Mouse (Mus musculus) ovary, adult 18-20 months (tissue): ENCODE results near the gene Cyp2d26.
"Not testable (repeated sequence)": the region's sequence is repeated elsewhere in the genome, so short reads cannot be mapped to it uniquely, and the experiment has no call there.

Experiments used
- DNase-seq: peaks from one replicate; pipeline ENCODE4 v3.0.0; 2022; ENCODE audit warnings: low spot score, mixed read lengths

The Cyp2d26 gene

DNA sequence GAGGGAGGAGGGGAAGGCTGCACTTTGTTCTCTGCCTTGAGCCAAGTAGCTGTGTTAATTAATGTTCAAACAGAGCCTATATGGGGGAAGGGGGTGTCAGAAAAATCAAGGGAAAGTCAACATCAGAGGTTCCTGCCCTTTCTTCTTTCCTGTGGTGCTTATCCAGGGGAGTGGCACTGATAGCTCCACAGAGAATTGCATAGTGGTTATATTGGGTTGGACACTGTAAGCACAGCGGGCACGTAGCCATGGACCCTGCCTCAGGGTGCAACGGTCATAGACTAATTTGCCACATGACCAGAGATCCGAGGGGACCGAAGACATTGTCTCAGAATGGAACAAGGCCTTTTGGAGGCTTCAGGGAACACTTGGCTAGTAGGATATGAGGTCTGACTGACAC is at the start of gene Cyp2d26:
TSS of gene Cyp2d26 (minus strand) at position 18 of the 400 bp plus-strand sequence.
- no peak for DNase-seq

DNA sequence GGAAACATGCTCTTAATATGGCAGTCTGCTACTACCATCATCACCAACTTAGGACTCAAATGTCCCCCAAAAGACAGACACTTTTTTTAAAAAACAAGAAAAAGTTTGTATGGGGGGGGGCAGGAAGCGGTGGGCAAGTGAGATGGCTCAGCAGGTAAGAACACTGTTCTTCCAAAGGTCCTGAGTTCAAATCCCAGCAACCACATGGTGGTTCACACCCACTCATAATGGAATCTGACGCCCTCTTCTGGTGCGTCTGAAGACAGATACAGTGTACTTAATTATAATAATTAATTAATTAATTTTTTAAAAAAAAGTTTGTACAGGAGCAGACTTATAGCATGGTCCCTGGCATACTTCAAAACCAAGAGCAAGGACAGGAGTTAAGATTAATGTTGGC is 45.1 kb upstream of the Cyp2d26 start:
- no peak for DNase-seq

DNA sequence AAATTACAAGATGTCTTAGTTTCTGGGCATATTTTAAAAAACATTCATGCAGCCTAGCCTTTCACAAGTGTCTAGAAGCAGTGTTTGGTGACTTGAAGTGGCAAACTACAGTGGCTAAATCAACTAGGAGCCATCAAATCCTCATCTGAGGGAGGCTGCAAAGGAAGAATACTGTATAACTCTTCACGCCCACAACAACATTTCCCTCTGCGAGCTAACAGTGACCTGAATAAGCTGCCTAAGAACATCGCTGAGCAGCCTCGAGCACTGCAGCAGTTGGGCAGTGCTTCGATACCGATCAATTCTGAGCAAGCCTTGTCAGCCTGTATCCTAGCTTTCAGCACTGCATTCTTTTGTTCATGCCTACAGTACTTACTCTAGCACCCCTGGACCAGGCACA is 35.8 kb upstream of the Cyp2d26 start:
- no peak for DNase-seq

DNA sequence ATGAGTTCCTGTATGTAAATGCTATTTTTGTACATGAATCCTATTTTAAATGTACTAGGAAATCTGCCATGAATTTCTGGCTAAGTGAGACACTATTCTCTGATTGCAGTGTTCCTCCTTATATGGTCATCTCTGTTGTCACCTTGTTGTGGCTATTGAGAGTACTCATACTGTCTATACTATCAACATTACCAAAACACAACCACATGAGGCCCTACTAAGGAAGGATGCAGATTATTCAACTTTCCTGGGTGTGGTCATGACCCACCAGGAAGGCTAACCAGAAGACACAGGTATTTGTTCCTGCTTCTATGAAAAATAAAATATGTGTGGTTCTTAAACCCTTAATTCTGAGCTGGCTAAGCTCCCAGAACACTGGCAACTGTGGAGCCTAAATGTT is 31.8 kb upstream of the Cyp2d26 start:
- DNase-seq: no peak

DNA sequence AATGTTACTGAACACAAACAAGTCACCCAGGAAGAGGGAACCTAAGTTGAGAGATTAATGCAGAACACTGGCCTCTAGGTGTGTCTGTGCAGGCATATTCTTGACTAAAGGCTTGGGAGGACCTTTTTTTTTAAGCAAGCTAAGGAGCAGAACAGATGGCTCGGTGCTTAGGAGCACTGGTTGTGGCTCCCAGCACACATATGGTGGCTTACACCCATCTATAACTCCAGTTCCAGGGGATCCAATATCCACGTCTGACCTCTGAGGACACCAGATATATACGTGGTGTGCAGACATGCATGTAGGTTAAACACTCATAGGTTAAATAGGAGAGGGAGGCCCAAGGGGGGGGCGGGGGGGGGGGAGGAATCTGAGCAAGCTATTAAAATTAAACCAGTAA is 28.3 kb upstream of the Cyp2d26 start:
- no peak for DNase-seq

DNA sequence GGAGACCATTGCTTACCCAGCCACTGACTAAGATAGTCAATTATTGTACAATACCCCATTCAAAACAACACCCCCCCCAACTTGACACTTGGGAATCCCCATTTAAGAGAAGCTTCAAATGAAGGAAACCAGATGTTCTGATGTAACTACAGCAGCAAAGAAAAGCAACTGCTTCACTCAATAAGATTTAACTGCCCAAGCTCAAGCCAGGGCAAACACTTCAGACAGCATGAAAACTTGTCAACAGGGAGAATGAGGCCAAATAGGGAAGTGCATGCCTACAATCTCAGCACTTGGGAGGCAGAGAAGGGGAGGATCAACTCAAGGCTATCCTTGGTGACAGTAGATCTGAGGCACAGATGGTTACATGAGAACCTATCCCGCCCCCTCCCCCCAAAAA is 27.6 kb upstream of the Cyp2d26 start:
- DNase-seq: no peak

DNA sequence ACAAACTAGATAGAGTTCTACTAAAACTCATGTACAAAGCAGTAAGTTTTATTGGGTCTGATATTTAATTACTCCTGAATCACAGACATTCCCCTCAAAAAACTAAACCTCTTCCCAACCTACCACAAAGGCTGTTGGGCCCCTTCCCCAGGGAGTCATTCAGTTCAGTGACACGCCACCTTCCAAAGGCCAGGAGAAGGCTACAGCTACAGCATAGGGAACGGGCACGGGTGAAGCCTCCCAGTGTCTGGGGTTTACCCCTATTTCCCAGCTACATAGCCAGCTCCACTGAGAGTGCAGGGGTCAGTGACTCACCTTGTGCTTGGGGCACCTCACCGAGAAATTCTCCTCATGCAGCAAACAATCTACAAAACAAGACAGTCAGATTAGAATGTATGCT is 21.2 kb upstream of the Cyp2d26 start:
- DNase-seq: no peak

DNA sequence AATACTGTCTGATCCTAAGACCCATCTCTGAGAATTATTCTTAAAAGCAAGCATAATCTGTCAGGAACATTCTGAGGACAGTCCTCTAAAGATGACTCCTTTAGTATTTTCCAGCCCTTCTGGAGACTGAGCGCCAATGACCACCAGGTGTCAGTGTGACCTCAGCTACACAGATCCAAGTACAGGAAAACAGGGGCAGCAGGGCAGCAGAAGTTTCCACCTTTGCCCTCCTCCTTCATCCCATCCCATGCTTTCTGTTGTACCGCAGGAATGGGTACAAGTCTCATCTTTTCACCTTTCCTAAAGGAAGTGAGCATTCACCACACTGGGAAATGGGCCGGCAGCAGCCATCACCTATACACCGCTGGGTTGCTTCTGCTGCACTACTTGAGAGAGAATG is 20.7 kb upstream of the Cyp2d26 start:
- DNase-seq: no peak

DNA sequence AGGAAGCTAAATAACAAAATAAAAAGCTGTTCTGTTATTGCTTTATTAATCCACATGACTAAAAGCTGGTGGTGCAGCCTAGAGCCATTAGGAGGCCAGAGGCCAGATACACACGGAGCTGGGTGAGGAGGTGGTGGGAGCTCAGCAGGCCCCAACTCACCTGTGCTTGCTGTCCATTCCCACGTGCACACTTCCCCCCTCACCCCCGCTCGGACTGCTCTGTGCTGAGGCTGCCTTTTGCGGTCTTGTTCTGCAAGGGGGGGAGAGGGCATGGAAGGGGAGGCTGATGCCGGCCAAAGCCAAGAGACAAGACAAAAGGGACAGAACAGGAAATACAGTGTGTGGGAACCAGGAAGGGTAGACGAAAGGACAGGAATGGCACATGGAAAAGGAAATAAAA is 20.2 kb upstream of the Cyp2d26 start:
- no peak for DNase-seq

DNA sequence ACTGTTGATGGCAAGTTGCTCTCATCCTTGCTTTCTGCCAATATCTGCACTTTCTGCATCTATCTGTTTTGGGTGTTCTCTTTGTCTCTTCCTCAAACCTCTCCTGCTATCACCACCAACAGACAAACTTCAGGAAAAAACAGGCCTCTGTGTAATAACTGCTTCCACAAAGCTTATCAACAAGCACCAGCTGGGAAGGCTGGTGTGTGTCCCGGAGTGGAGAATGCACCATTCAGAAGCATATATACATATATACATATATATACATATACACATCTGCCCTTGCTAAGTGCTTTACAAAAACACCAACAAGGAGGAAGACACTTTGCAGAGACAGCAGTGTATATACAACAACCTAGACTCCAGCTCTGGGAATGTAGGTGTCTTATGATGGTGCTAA is 16.5 kb upstream of the Cyp2d26 start:
- DNase-seq: no peak

DNA sequence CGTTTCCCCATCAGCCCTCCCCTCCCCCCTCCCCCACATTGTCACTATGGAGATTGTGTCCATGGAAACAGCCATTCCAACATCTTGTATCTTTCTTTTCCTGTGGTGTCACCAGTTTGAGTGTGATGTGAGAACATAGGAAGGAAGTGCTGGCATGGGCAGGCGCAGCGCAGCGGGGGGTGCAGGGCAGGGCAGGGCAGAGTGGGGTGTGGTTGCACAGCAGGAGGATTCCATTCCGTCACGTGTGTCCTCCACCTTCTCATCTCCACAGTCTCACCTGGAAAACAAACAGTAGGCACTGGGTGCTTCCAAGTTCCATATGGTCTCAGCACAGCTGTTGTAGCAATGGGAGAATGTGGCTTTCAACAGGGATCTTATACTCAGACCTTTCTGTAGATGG is 15.4 kb upstream of the Cyp2d26 start:
- DNase-seq: no peak

DNA sequence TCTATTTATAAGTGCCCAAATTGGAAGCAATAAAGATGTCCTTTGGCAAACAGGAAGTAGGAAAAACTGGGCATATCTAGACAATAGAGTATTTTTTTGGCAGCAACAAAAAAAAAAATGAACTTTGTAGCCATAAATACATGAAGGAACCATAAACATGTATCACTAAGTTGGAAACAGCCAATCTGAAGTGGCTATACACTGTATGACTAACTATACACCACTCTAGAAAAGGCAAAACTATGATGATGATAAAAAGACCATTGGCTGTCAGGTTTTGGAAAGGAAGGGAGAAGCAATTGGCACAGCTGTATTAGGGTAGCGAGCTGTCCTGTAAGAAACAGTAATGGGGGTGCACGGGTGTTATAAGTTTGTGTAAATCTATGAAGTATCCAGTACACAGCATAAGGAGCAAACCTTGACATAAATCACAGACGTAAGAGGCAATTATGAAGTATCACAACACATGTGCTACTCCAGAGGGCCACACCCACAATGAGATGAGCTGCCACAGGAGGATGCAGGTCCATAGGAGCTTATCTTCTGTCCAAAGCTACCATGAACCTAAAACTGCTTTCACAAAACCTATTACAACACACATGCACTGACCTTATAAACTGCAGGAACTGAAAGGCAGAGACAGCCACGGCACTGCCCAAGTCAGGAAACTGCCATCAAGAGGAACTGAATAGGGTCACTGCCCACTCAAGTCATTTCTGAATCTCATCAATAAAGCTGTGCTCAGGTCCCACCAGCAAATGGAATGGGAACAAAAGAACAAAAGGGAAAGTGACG is 13.1 kb upstream of the Cyp2d26 start:
- no peak for DNase-seq

DNA sequence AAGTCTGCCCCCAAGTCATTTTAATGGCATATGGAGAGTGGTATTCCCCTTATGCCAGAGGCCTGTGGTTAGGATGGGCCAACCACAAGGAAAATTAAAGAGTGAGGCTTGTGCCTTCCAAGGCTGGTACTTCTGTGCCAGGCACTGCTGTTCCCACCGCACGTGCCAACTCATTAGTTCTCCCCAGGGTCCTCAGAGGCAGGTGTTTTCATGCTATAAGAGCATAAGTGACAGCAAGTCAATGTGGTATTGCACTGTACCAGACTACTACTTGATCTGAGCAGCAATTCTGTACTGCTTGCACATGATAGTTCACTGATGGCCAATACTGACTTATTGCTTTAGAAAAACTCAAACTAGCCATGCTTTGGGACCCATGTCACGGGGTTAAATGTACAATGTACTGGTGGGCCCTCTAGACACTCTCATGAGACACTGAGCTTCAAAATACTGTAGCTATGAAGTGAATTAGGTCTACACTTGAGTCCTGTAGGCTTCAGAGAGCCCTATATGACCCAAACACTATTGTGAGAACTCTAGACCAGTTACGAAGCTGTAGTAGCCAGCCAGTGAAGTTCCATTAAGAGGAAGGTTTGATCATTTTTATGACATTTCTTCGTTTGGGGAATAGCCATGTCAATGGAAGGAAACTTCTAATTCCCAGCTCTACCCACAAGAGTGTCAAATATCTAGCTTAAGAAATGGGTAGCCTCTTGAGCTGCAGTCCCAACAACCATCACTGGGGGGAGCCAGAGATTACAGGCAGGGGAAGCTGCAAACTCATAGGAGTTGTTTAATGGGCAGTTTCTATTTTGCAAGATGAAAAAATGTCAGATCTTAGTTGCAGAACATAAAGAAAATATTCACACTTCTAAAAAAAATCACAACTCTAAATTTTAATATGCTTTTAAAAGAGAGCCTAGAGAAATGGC is 10.9 kb upstream of the Cyp2d26 start:
- DNase-seq: peak; percentile 30

DNA sequence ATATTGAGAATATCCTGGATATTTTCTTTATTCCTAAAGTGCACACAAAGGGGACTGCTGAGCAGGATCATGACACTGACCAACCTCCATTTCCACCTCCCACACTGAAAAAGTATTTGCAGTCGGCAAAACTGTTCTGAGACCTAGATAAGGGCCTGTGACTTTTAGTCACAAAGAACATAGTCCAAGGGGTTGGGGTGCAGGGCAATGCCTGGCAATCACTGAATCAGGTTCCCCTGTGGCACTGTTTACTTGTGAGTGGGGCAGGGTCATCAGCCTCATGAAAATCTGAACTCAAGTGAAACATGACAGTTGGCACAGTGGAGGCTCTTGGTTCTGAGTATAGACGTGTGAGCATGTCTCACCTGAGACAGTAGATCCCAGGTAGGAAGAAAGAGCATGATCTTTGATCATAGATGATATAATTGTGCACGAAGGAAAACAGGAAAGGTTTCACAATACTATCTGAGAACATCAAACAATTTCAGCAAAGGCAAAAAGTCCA is 1.9 kb upstream of the Cyp2d26 start:
- no peak for DNase-seq

DNA sequence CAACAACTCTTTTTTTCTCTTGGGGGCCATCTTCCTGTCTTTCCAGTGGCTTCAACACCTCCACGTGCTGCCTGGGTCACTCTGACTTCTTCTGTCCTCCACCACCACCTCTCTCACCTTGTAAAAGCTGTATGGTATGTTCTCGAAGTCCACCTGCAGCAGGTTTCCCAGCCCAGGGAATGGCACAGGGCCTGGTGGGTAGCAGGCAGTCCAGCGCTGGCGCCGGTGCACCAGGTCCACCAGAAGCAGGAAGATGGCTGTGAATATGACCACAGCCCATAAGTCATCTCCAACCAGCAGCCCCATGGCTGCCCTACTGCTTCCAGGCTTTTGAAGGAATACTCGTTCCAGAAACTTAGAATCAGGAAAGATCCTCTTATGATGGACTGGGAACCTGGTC is 226 bp downstream of the Cyp2d26 start:
- no peak for DNase-seq

DNA sequence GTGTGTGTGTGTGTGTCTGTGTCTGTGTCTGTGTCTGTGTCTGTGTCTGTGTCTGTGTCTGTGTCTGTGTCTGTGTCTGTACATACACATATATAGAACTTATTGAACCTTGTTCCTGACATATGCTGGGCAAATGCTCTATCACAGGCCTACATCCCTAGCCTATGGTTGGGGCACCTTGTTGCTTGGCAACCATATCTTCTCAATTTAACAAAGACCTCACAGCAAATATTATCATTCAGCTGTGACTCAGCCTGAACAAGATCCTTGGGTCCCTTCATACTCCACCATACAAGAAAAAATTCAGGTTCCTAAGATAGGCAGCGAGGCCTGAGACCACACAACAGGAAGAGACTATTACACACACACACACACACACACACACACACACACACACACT is 640 bp downstream of the Cyp2d26 start:
- no peak for DNase-seq

DNA sequence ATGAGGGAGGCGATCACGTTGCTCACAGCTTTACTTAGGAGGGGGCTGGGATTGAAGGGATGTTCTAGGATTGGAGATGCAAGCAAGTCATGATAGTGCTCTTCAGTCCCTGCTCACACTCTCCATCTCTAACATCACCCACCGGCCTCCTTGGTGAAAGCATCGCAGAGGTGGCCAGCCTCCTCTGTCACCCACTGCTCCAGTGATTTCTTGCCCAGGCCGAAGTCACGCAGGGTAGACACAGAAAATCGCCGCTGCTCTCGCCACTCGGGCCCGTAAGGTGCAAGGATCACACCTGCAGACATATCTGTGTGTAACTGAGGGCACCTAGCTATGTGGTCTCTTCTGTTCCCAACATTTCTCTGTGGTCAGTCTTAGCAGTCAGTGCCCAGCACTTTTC is 1.5 kb downstream of the Cyp2d26 start:
- DNase-seq: no peak

DNA sequence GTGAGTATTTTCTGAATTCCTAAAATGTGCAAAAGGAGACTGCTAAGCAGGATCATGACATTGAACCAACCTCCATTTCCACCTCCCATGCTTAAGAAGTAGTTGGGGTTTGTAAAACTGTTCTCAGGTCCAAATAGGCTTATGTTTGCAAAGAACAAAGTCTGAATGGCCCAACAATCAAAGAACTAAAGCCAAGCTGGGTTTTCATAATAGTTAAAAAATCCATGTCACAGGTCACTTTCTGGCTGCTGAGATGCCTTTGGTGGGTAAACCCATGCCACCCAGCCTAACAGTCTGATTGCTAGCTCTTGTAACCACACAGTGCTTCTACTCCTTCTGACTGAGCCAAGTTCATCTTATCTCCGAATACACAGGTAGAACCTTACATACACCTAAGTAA is 9.5 kb downstream of the Cyp2d26 start:
- DNase-seq: no peak

DNA sequence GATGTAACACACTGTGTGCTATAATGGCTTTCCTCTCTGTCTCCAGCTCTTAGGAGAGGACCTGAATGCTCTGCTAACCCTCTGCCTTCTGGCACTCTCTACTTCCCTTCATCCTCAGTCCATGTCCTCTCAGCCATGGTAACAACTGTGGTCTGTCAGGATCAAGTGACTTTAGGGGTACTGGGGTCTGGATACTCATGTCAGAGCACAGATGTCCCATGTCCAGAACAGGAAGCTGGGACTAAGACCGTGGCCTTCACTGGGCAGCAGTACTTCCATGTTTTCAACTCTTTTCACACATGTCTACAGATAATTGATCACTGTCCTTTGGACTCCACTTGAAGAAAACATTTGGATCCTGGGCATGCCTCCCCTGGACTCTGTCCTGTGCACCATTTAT is 10.3 kb downstream of the Cyp2d26 start:
- DNase-seq: no peak

DNA sequence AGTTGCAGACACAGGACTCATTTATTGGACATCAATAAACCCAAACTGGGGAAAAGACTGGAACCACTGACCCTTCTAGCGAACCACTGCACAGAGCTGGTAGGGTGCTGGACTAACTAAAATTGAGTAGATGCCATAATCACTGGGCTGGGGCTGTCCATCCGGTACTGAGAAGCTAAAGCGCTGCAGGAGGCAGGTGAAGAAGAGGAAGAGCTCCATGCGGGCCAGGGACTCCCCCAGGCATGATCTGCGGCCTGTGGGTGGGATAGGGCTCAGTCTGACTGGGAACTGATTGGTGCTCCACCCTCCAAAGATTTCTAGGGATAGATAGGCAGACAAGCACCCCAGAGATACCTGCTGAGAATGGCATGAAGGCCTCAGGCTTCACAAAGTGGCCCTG is 16.2 kb downstream of the Cyp2d26 start:
- not testable (repeated sequence) for DNase-seq

DNA sequence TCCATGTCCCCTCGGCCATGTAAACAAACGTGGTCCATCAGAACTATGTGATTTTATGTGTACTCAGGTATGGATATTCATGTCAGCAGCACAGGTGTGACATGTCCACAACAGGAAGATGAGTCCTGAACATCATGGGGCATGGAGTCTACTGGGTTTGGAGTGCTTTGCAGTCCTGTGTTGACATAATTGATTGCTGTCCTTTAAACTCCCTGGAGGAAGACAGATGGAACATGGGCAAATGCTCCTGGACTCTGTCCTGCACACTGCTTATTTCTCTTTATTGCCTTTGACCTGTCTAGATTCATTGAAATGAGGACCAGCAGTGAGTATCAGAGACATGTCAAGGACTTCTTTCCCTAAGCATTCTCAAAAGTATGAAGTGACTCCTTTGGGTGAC is 28.2 kb downstream of the Cyp2d26 start:
- DNase-seq: no peak

DNA sequence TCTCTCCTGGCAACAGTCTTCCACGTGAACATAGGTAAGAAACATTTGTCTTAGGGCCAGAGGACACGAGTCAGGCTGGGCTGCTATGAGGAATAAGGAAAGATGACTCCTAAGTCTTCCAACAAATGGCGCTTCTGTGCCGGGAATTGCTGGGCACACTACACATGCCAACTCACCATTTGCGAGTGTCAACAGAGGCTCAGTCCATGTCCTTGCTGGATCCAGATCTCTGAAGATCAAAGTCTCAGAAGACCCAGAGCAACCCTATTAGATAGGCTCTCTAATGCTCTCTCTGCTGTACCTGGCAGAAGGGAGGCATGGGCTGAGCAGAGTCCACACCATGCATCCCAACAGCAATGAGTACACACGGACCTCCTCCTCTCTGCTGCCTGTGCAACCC is 29.2 kb downstream of the Cyp2d26 start:
- no peak for DNase-seq
